Mouse (Mus musculus): ENCODE data around the gene Ahdc1.
A peak's percentile ranks its signal among the peaks of the same experiment; 100 is the strongest.

The Ahdc1 gene

DNA sequence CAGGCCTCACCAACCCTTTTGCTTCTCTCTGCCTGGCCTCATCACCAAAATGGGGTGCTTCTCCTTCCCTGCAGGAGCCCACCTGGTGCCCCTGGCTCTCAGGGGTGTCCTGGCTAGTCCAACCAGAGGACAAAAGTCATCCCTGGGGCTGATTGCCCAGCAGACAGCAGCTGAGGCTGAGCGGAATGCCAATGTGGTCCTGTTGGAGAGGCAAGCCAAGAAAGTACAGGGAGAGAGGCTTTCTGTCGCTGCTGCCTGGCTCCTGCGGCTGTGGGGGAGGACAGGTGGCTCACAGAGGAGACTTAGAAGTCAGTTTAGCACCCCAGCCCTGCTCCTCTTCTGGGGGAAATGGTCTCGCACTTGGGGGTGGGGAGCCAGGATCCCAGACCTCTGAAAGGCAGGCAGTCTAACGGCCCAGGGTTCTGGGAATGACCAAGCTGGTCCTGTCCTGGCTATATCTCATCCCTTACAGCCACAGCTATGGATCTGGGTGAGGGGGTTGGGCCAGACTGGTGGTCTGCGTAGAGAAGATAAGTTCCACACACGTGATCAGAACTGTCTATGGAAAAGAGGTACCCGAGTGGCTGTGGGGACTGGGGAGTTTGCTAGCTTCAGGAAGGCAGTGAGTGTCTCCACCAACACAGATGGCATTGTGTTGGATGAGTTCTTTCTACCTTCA, 64.0 kb downstream of the Ahdc1 start:
- no peak for DNase-seq (ENCODE audit: low read depth, low spot score)

DNA sequence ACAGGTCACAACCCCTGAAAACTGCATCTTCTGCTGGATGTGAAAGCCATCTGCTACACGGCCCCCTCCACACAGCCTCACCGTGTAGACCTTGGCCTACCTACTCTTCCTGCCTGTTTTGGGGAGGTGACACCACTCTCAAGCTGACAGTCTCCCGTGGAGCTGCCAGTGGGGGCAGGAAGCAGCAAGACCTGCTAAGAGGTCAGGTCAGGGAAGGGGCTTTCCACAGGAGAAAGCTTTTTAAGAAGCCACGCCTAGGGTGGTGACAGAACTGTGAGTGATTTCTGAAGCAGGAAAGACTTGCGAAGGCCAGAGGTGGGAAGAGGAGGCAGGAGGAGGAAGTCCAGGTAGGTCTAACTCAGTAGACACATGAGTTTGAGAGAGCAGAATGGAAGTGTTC, 67.9 kb downstream of the Ahdc1 start:
- DNase-seq (ENCODE audit: low read depth, low spot score), result peak; percentile 81

DNA sequence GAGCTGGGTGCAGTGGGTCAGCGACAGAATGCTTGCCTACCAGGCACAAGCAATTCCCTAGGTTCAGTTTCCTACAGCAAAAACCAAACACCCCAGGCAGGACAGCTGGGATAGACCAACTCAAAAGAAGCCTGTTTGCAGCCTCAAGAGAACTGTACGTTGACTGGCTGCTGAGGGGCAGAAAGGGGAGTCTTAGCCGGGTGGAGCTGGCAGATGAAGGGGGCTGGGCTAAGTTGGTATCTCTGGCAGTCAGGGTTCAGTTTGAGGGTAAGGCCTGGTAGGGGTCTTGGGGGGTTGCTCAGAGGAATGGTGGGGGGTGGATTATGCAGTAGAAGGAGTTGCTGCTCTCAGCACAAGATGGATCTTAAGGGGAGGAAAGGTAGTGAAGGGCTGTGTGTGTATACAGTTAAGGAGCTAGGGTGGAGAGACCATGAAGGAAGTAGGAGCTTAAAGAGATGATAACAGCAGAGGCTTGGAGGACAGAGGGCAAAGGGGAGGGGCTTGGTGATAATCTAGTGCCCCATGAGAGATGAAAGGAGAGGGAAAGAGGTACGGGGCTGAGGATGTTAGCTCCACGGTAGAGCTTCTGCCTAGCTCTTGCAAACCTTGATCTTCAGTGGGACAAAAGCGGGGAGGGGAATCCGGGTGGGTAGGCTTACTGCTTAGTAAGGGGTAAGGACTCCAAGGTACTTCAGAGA, 68.5 kb downstream of the Ahdc1 start:
- DNase-seq (ENCODE audit: low read depth, low spot score), result peak; percentile 54

DNA sequence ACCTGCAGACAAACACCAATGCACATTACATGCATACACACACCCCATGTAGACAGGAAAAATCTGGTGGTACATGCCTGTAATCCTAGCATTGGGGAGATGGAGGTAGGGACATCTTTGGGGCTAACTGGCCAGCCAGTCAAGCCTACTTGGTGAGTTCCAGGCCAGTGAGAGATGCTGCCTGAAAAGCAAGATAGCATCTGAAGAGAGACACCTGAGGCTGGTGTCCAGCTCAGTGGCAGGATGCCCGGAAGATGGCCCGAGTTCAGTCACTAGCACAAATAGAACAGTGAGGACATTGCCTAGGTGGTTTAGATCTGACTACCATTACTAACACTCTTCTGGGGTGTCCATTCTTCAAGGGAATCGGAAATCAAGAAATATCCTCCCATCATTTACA, 69.8 kb downstream of the Ahdc1 start:
- no peak for DNase-seq (ENCODE audit: low read depth, low spot score)

DNA sequence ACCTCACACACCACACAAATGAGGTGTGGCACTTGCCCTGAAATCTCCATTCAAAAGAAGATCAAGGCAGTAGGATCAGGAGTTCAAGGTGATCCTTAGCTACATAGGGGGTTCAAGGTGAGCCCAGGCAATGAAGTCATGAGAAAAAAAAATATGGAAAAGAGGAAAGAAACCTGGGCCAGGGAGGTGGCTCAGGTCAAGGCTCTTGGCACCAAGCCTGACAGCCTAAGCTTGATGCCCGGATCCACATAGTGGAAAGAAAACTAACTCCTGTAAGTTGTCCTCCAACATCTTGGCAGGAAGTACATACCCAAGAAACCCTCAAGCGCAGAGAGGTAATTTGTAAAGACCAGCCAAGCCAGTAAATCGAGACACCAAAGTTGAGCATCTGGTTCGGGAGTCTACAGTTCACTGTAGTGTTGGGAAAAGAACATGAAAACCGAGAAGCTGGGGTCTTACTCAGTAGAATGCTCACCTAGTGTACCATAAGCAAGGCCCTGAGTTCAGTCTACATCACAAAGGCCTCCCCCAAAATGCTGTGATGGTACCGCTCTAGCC, 71.2 kb downstream of the Ahdc1 start:
- DNase-seq (ENCODE audit: low read depth, low spot score), result no peak

DNA sequence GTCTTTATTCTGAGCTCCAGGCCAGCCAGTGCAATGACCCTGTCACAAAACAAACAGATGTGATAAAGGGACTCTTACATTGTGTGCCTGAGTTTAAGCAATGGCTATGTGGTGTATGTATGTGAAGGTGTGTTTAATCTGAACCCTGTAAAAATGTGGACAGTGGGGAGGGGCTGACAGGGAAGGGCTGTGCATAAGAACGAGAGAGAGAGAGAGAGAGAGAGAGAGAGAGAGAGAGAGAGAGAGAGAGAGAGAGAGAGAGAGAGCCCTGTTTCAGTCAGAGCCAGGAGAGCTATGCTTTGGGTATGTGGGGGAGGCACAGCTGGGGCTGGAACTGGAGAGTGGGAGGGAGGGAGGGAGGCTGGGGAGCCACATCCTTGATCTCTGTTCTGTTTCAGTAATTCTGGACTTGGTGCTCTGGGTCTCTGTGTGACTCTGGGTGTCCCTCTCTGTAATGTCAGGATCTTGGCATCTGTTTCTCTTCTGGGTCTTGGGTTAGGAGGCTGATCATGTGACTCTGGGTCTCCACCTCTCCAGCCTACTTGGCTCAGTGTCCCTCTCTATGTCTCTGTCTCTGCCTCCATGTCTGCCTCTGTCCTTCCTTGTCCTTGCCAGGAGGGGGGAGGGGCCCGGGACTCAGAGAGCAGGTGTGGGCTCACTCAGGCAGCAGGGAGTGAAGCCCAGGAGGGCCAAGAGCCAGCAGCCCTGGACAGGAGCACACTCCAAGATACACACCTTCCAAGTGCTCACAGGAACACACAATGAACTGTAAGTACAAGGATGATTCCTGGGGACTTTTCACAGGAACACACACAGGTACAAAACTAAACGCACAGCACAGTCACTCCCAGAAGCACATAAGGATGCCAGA, 73.2 kb downstream of the Ahdc1 start:
- DNase-seq (ENCODE audit: low read depth, low spot score), result no peak

DNA sequence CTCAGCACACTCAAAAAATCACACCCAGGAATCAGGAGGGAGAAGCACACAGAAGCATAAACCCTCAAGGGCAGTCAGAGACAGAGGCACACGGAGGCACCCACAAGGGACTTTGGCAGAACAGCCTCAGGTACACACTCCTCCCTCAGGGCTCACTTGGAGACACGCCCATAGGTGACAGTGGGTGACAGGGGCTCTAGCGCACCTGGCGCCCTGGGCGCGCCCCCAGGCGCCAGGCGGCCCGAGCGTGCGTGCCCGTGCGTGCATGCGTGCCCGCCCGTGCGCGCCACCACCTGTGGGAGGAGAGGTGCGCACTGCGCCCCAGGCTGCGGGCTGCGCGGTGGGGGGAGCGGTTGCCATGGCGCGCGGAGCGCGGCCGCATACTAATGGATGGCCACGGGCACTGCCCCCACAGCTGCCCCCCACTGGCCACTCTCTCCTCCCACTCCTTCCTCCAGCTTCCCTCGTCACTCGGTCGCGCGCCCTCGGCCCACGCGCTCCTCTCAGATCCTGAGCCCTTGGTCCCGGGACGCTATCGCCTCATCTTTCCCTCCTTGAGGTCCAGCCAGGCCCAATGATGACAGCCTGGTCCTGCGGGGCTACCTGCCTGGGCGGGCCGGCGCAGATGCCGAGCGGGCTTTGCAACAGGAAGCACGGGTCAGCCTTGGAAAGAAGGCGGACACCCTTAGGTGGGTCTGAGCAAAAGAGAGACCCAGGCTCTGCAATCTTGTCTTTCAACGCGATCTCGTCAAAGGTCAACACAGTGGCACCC, 74.1 kb downstream of the Ahdc1 start:
- DNase-seq (ENCODE audit: low read depth, low spot score), result peak; percentile 81

DNA sequence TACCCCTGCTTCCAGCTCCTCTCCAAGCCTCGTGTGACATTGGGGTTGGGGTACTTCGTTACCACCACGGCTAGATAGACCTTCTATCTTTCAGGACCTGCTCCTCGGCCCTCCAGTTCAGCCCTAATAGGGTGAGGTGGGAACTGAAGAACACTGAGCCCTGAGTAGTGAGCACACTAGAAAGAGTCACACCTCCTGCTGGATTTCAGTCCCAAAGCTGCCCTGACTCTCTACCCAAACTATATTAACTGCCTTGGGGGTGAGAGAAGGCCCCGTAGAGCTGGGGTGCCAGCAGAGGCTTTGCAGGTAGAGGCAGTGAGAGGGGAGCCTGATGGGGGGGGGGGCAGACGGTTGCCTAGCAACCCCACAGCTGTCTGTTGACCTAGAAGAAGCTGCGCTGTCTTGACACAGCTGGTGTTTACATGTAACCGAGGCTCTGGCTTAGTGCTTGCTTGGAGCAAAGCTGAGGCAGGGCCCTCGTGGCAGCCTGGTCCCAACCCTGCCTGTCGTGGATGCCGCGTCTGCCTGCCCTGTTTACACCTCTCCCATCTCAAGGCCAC, 74.8 kb downstream of the Ahdc1 start:
- DNase-seq (ENCODE audit: low read depth, low spot score), result peak; percentile 70

DNA sequence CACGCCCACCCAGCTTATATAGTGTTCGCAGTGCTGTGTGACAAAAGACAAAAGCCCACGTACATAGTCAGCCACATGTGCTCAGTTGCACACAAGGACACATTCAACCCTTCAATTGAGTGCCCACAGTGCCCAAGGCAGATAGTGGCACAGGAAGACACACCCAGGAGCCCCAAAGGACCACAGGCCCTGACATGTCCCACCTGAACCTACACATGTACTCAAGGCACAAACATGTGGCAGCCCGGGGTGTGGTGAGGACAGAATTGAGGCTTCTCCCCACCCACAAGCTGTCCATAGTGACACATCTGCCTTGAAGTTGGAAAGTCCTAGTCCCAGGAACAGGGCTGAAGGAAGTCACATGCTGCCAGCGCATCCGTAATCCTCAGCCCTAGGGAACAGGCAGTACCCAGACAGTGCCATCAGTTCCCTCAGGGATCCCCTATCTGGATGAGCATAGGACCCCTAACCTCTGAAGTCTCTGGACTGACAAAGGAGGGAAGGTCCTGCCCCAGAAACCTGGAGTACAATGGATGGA, 76.2 kb downstream of the Ahdc1 start:
- DNase-seq (ENCODE audit: low read depth, low spot score), result no peak

DNA sequence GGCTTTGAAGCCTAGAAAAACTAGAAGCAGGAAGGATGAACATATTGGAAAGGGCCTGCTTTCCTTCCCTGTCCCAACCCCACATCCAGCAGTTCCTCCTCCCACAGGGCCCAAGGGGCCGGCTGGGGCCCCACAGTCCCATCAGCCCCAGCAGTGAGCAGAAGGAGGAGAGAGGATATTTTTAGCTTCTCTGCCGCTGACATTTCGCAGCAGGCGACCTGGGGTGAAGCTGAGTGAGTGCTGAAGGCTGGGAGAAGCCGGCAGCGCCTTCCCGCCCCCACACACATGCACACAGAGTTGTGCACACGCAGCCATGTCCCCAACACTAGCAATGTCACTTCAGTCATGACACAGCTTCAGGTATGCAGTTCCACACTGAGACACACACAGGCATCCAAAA, 76.8 kb downstream of the Ahdc1 start:
- peak; percentile 41 for DNase-seq (ENCODE audit: low read depth, low spot score)

DNA sequence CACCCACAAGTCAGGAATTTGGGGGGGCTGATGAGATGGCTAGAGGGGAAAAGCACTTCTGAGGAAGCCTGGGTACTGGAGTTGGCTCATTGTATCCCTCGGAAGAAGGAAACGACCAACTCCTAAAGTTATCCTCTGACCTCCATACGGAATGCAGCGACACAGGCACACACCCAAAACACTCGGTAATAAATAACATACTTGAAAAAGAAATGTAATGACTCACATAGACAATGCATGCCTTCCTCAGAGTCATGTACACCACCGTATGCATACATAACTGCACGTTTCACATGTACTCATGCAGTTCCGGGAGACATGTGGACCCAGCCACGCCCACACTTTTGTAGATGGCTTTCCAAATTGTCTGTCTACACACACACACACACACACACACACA, 78.3 kb downstream of the Ahdc1 start:
- no peak for DNase-seq (ENCODE audit: low read depth, low spot score)

DNA sequence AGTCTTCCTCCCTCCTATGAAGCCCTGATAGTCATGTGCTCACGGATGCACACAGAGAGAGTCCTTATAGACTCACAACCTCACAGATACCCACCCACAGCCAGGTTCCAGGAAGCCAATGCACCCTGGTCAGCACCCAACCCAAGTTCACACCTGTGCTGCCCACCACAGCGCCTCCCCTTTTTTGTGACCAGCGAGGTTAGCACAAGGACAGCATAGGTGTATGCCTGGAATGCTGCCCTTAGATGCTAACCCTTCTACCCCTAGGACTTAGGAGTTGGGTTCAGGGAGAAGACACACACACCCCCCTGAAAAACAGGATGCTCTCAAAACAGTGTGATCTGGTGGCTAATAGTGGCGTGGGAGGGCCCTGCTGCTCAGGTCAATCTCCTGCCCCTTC, 78.7 kb downstream of the Ahdc1 start:
- DNase-seq (ENCODE audit: low read depth, low spot score), result no peak

DNA sequence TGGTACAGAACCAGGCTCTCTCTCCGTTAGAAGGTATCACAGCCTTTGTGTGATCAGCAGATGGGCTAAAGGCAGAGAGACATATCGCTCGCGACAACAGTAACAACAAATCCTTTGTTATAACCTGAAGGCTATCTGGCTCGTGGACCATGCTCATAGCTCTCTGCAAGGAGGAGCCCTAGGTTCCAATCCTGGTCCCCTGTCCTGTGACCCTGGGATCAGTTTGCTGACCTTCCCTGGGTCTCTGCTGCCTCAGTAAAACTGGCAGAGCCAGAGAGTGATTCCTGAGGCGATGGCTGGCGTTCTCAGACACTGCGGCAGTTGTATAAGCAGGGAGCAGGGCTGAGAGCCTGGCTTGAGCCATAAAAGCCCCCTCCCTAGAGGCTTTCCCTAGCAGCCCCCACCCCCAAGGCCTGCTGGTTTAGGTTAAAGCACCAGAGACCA, 79.2 kb downstream of the Ahdc1 start:
- no peak for DNase-seq (ENCODE audit: low read depth, low spot score)

DNA sequence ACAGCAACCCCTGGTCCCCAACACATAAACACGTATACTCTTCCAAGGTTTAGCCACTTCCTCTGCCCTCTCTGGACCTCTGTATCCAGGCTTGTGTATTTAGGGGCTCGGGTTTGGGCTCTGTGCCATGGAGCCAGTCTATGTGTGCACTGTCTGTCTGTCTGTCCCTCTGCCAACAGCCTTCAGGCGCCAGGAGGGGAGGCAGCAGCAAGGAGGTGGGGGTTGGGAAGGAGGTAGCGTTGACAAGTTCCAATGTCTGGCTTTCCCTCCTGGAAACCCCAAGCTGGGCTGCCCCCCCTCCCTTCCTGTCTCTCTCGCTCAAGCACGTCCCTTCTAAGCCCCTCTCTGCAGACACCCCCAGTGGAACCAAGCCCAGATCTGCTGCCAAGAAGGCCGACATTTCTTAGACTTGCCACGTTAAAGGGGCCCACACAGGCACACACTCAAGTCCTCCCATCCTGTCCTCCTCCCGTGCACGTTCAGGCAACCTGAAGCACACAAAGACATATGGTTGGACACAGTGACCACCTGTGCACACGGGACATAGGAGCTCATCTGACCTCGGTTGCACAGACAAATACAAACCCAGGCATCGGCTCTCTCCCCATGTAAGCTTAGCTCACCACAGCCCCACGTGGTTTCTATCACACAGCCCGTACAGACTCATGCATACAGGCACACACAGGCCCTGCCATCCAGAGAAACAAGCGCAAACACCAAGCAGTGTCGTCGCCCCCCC, 79.8 kb downstream of the Ahdc1 start:
- peak; percentile 46 for DNase-seq (ENCODE audit: low read depth, low spot score)

DNA sequence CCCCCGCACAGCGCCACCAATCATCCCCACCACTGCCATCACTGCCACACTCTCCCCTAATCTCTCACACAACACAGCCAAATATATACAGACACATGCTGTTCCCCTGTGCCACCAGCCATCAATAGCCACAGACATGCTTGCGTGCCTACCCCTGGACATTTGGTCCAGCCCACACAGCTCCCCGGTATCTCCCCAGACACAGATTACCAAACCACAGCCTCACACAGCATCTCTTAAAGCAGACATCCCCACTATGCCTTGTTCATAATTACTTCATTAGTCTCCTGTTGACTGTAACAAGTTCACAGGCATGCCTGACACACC, 80.4 kb downstream of the Ahdc1 start:
- DNase-seq (ENCODE audit: low read depth, low spot score), result no peak

DNA sequence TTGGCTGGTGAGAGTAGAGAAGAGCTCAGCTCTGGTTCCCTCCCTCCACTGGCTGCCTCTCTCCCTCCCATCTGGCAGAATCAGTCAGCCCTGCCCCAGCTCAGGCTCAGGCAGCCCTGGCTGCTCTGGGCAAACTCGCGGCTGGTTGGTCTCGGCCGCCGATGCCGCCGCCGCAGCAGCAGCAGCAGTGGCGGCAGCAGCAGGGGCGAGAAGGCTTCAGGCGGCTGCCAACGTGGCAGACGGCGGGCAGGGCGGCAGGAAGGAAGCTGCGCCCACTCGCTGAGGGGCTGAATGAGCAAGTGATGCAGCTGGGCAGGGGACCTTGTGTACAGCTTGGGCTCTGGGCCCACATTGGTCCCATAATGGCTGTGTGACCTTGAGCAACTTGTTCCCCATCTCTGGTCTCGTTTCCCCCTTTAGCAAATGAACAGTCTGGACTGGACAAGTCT, 81.4 kb downstream of the Ahdc1 start:
- peak; percentile 74 for DNase-seq (ENCODE audit: low read depth, low spot score)

DNA sequence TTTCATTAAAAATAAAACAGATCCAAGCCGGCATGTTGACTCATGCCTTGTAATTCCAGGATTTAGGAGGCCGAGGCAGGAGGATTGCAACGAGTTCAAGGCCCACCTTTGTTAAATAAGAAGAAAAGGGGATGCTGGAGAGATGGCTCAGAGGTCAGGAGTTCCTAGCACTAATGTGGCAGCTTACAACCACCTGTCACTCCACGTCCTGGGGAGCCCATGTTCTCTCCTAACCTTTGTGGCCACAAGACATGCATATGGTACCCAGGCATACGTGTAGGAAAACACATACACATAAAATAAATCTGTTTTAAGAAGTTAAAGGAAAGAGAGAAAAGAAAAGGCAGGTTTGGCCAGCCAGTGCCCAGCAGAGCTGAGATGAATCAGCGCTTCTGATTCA, 82.0 kb downstream of the Ahdc1 start:
- no peak for DNase-seq (ENCODE audit: low read depth, low spot score)

DNA sequence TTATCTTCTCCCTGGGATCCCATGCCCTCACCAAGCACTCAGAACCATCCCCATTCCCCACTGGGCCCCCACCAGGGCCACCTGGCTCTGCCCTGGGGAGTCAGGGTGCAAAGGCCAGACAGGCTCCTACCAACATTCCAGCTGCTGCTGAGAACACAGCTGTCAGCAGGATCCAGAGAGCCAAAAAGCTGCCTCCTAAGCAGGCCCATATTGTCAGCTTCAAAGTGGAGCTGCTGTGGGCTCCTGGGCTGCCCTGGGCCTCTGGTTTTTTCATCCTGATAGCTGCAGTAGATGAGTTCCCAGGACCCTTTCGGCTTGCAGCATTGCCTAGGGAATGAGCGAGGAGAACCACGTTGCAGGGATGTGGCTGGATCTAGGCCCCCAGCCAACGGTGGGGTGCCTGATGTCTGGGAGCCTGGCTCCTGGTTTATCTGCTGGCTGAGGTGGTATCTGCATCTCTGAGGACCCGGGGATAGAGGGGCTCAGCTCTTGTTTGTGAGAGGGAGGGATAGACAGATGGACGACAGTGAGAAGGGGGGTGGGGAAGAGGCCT, 82.5 kb downstream of the Ahdc1 start:
- DNase-seq (ENCODE audit: low read depth, low spot score), result no peak

DNA sequence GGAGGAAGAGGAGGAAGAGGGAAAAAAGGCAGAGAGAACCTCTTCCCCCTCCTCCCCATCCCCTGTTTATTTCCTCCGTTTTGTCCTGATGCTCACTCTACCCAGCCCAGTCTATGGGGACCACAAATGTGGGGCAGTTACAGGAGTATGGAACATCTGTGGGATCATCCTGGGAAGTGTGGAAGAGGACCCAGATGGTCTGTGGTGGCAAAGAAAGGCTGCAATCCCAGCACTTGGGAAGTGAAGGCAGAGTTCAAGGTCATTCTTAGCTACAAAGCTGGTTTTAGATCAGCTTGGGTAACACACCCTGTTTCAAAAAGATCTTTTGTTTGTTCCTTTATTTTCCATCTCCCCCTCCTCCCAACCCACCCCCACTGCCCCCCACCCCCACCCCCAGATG, 83.2 kb downstream of the Ahdc1 start:
- no peak for DNase-seq (ENCODE audit: low read depth, low spot score)
